Comparison of ENCODE assay signal across 8 mouse cellular contexts in the genomic region with DNA sequence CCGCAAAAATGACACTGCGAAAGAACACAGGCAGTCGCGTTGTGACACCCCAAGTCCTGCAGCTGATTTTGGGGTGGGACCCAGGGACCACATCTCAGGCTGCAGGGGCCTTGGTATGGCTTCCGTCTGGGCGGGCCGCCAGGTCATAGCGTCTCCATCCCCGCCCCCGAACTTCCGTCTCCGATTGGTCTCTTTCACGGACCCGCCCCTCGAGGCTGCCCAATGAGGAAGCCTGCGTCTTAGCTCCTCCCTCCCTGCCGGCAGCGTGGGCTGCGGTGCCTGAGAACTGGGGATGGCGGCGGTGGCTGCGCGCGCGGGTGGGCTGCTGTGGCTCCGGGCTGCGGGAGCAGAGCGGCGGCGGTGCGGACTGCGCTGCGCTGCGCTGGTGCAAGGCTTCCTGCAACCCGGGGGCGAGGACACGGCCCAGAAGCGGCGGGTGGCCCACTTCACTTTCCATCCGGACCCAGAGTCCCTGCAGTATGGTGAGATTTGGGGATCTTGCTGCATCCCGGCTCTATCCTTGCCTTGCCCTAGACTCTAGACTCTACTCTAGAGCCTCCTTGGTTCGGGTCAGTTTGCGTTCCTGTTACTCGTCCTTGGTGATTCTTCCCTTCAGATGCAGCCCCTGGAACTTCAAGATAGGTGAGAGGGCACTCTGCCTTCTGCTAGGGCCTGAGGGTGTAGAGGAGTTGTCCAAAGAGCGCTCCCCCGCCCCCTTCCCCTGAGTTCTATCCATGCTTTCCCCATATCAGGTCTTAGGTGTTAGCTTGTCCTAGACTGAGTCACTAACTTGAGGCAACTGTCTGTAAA. TPM values are rescaled to one million over a fixed set of nuclear protein-coding genes. Genes with fewer than 3 reads are reported as not detected.
A peak's percentile ranks its signal among the peaks of the same experiment; 100 is the strongest.
DNase-seq lines count a peak whose midpoint lies in the region; ATAC-seq lines count a peak whose summit lies in the region.

A gene (plus strand): TSS at position 268 of the 810 bp plus-strand sequence.

- peak; percentile 96 for DNase-seq in NIH3T3 (ENCODE audit: low read depth)
- peak; percentile 99 to 100 for DNase-seq in cerebellum, postnatal 10 days
- DNase-seq in frontal cortex, postnatal 10 days (ENCODE audit: low spot score in 2 of 2), result peak; percentile 96 to 97
- DNase-seq in layer of hippocampus, postnatal 14 days (ENCODE audit: low spot score in 2 of 2), result peak; percentile 98
- peak; percentile 97 for DNase-seq in lung, postnatal 14 days
- DNase-seq in retina, adult 2 months (ENCODE audit: low read depth, low spot score), result peak; percentile 76
- peak; percentile 95 to 96 for DNase-seq in thymus, postnatal 36 days

- H3K4me2 ChIP-seq in hindbrain, embryonic 12.5 days (replicated peaks), result peak within 1 kb of the TSS; percentile 73

- peak; percentile 100 for ATAC-seq in hindbrain, embryonic 12.5 days (ENCODE audit: low FRiP score)

- peaks cover 2% of the 10 kb centered on the region; the same call in 1 of the 2 replicates for H3K4me1 ChIP-seq in hindbrain, embryonic 12.5 days

- H3K9me3 ChIP-seq in hindbrain, embryonic 12.5 days (replicated peaks), result no peaks in the 10 kb centered on the region

- H3K27ac ChIP-seq in hindbrain, embryonic 12.5 days, result no peak within 1 kb of the TSS

- WGBS in hindbrain, embryonic 12.5 days, result 2% methylated on average over 32 of the region's 46 CpGs

- H3K4me3 ChIP-seq in hindbrain, embryonic 12.5 days, result peak within 1 kb of the TSS; percentile 68

- H3K36me3 ChIP-seq in hindbrain, embryonic 12.5 days, result no peaks in the 10 kb centered on the region

- H3K27me3 ChIP-seq in hindbrain, embryonic 12.5 days, result no peaks in the 10 kb centered on the region

- H3K9ac ChIP-seq in hindbrain, embryonic 12.5 days, result peak within 1 kb of the TSS; percentile 69

RNA-seq across cellular contexts. Expression of the gene that starts here (rescaled TPM):
- 41.4 and 43.7 TPM in 2 replicates for polyA plus RNA-seq in hindbrain, embryonic 12.5 days (2016; fragmentation: Nextera tagmentation; extraction: Ambion mirVana)
- total RNA-seq in layer of hippocampus, postnatal 14 days (2021), result 10 to 100 TPM; 33.5 to 38.0 TPM
